Mouse (Mus musculus): ENCODE results near the gene Ank2. TPM values are rescaled to one million over a fixed set of nuclear protein-coding genes. Genes with fewer than 3 reads are reported as not detected.

The Ank2 gene
- polyA plus RNA-seq, 1 experiment, result 423 TPM

DNA sequence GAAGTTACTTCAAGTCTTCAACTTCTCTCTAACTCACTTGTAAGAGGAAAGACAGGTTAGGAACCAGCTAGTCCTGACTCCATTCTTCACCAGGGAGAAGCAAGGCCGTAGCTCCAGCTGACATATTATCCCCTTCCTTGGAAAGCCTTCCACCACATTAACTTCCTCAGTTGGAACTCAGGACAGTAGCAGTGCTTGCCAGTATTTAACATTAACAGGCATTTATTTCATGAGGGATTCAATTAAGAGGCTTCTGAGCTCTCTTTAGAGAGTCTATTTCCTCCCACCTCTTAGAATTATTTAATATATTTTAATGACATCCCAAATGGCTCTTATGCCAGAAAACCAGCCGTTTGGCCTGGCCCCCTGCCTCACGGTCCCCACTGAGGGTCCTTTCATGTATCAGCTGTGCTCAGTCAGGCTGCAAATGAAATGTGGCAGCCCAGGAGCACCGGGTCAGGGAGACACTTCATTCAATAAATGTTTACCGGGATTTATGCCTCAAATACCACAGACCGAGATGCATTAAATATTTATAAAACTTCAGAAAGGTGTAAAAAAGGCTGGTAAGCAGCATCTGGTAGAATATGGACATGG lies 195.1 kb downstream of the Ank2 start:
- WGBS, result 58% methylated on average over 6 of the region's 6 CpGs
- TF ChIP-seq POLR2A (IDR thresholded peaks at IDR 0.05; ENCODE audit: insufficient read depth, low read depth, low read length) (no peak), CTCF (IDR thresholded peaks at IDR 0.05; ENCODE audit: insufficient read depth, low read depth, low read length) (no peak)
- H3K27ac ChIP-seq (ENCODE audit: insufficient read depth, low read depth, low read length), result no peak overlapping the region
- H3K4me3 ChIP-seq (ENCODE audit: insufficient read depth, low read depth, low read length), result no peak overlapping the region
- H3K4me1 ChIP-seq (ENCODE audit: control insufficient read depth, insufficient read depth, low read length), result peaks cover 7% of the 10 kb centered on the region

DNA sequence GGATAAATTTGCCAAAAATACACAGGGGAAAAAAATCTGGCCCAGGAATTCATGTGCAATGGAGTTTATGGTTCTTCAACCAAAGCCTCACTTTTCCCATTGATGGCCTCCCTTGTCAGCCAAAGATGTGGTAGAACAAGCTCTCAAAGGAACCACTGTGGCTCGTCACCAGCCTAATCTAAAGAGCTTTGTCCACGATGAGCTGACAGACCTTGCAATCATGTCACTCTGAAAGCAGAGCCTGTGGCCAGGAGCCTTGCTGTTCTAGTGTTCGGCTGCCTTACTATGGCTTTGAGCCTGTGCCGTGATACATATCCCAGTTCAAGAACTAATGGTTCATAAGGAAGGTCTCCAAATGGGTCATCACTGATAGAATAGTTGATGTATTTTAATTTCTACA lies 196.1 kb downstream of the Ank2 start:
- 69% methylated on average over 4 of the region's 4 CpGs for WGBS
- Histone ChIP-seq H3K4me3 (ENCODE audit: insufficient read depth, low read depth, low read length) (no peak overlapping the region), H3K27ac (ENCODE audit: insufficient read depth, low read depth, low read length) (no peak overlapping the region), H3K4me1 (ENCODE audit: control insufficient read depth, insufficient read depth, low read length) (peaks cover 7% of the 10 kb centered on the region)
- TF ChIP-seq POLR2A (IDR thresholded peaks at IDR 0.05; ENCODE audit: insufficient read depth, low read depth, low read length) (no peak), CTCF (IDR thresholded peaks at IDR 0.05; ENCODE audit: insufficient read depth, low read depth, low read length) (no peak)

- Histone ChIP-seq H3K4me3 (ENCODE audit: insufficient read depth, low read depth, low read length) (no peak overlapping the region), H3K27ac (ENCODE audit: insufficient read depth, low read depth, low read length) (no peak overlapping the region), H3K4me1 (ENCODE audit: control insufficient read depth, insufficient read depth, low read length) (peaks cover 7% of the 10 kb centered on the region)
- TF ChIP-seq CTCF (IDR thresholded peaks at IDR 0.05; ENCODE audit: insufficient read depth, low read depth, low read length) (no peak), POLR2A (IDR thresholded peaks at IDR 0.05; ENCODE audit: insufficient read depth, low read depth, low read length) (no peak)
These were observed 198.4 kb downstream of the Ank2 start for GRCm38 (mm10) chr3:127300790-127301189.

DNA sequence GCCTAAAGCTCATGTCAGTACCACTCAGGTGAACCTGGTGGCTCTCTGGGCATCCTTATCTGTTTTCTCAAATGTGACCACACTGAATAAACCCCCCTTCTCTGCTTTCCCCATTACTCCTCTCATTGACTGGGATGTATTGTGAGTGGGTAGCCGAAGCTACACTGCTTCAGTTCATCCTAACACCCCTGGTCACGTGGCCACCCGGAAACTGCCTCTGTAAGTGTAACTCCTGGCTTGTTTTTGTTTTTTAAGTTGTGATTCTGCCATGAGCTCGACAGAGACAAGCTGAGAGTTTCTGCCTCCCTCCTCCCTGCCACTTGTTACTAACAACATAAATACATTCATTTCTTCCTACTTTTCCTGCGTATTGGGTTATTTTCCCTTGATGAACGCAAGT lies 203.2 kb downstream of the Ank2 start:
- Histone ChIP-seq H3K4me1 (ENCODE audit: control insufficient read depth, insufficient read depth, low read length) (peaks cover 7% of the 10 kb centered on the region), H3K4me3 (ENCODE audit: insufficient read depth, low read depth, low read length) (no peak overlapping the region), H3K27ac (ENCODE audit: insufficient read depth, low read depth, low read length) (no peak overlapping the region)
- TF ChIP-seq POLR2A (IDR thresholded peaks at IDR 0.05; ENCODE audit: insufficient read depth, low read depth, low read length), result no peak
- no peak for TF ChIP-seq CTCF (IDR thresholded peaks at IDR 0.05; ENCODE audit: insufficient read depth, low read depth, low read length)
- 77% methylated on average over 6 of the region's 6 CpGs for WGBS

DNA sequence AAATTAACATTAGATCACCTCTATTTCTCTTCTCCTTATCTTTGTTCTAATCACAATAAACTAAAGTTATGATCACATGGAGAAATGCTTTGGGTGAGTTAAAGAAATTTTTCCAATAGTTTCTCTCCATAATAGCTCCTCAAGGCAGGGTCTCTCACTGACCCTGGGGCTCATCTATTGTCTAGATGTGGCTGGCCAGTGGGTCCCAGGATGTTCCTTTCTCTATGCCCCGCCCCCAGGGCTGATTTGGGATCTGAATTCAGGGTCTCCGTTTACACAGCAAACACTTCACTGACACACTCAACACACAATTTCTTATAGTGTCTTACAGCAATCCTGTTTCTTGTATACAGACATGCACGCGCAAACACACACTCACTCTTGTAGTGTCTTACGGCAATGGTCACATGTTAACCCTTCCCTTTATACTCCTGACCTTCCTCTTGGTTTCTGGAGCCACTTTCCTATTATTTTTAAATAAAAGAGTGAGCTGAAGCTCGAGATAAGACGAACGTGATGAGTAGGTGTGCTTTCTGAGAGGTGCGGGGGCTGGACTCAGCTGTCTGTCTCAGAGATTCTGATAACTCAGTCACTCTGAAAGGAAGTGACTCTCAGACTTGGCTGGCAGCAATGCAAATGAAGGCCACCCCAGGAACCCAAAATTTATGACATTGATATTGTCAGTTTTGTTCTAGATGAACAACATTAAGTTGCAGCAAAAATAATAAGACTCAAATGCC lies 204.4 kb downstream of the Ank2 start:
- Histone ChIP-seq H3K4me1 (ENCODE audit: control insufficient read depth, insufficient read depth, low read length) (peaks cover 7% of the 10 kb centered on the region), H3K27ac (ENCODE audit: insufficient read depth, low read depth, low read length) (no peak overlapping the region), H3K4me3 (ENCODE audit: insufficient read depth, low read depth, low read length) (no peak overlapping the region)
- 88% methylated on average over 9 of the region's 9 CpGs for WGBS
- TF ChIP-seq POLR2A (IDR thresholded peaks at IDR 0.05; ENCODE audit: insufficient read depth, low read depth, low read length) (no peak), CTCF (IDR thresholded peaks at IDR 0.05; ENCODE audit: insufficient read depth, low read depth, low read length) (no peak)

- WGBS, result 48% methylated on average over 14 of the region's 14 CpGs
- H3K4me3 ChIP-seq (ENCODE audit: insufficient read depth, low read depth, low read length), result no peak overlapping the region
- peaks cover 7% of the 10 kb centered on the region for H3K4me1 ChIP-seq (ENCODE audit: control insufficient read depth, insufficient read depth, low read length)
- no peak overlapping the region for H3K27ac ChIP-seq (ENCODE audit: insufficient read depth, low read depth, low read length)
- TF ChIP-seq CTCF (IDR thresholded peaks at IDR 0.05; ENCODE audit: insufficient read depth, low read depth, low read length) (no peak), POLR2A (IDR thresholded peaks at IDR 0.05; ENCODE audit: insufficient read depth, low read depth, low read length) (no peak)
These were observed 205.1 kb downstream of the Ank2 start for GRCm38 (mm10) chr3:127294079-127294478.

DNA sequence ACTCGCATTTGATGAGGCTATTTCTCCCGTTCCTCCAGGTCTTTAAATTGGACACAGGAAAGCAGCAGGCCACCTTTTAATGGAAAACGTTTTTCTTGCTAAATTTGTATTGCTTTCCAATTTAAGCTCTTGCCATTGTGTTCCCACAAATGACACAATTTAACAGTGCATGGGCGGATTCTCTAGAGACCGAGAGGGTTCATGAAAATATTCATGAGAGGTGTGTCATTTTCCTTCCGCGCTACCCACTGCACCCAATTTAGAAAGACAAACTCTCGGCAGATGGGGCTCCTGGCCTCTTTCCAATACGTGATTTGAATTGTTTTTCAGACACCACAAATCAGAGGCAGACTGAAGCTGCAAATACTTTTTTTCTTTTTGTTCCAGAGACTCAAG lies 205.7 kb downstream of the Ank2 start:
- TF ChIP-seq CTCF (IDR thresholded peaks at IDR 0.05; ENCODE audit: insufficient read depth, low read depth, low read length) (no peak), POLR2A (IDR thresholded peaks at IDR 0.05; ENCODE audit: insufficient read depth, low read depth, low read length) (no peak)
- H3K27ac ChIP-seq (ENCODE audit: insufficient read depth, low read depth, low read length), result no peak overlapping the region
- WGBS, result 19% methylated on average over 9 of the region's 9 CpGs

GRCm38 (mm10) chr3:127292864-127293478 lies 206.2 kb downstream of the Ank2 start:
- WGBS, result 90% methylated on average over 10 of the region's 10 CpGs
- H3K4me1 ChIP-seq (ENCODE audit: control insufficient read depth, insufficient read depth, low read length), result peaks cover 7% of the 10 kb centered on the region
- no peak for TF ChIP-seq CTCF (IDR thresholded peaks at IDR 0.05; ENCODE audit: insufficient read depth, low read depth, low read length)
- no peak for TF ChIP-seq POLR2A (IDR thresholded peaks at IDR 0.05; ENCODE audit: insufficient read depth, low read depth, low read length)
- H3K4me3 ChIP-seq (ENCODE audit: insufficient read depth, low read depth, low read length), result no peak overlapping the region
- no peak overlapping the region for H3K27ac ChIP-seq (ENCODE audit: insufficient read depth, low read depth, low read length)

More for the DNA sequence above, 205.7 kb downstream of the Ank2 start:
- H3K4me3 ChIP-seq (ENCODE audit: insufficient read depth, low read depth, low read length), result no peak overlapping the region
- peaks cover 7% of the 10 kb centered on the region for H3K4me1 ChIP-seq (ENCODE audit: control insufficient read depth, insufficient read depth, low read length)

GRCm38 (mm10) chr3:127282277-127282676 lies 216.9 kb downstream of the Ank2 start:
- TF ChIP-seq CTCF (IDR thresholded peaks at IDR 0.05; ENCODE audit: insufficient read depth, low read depth, low read length) (no peak), POLR2A (IDR thresholded peaks at IDR 0.05; ENCODE audit: insufficient read depth, low read depth, low read length) (no peak)
- WGBS, result 96% methylated on average over 5 of the region's 5 CpGs
- Histone ChIP-seq H3K4me1 (ENCODE audit: control insufficient read depth, insufficient read depth, low read length) (no peaks in the 10 kb centered on the region), H3K27ac (ENCODE audit: insufficient read depth, low read depth, low read length) (no peak overlapping the region), H3K4me3 (ENCODE audit: insufficient read depth, low read depth, low read length) (no peak overlapping the region)
